Mouse (Mus musculus) forebrain, embryonic 14.5 days (tissue): Measurements from ENCODE around the gene Gaa. TPM values are rescaled to one million over a fixed set of nuclear protein-coding genes. Genes with fewer than 3 reads are reported as not detected.
"Not testable (repeated sequence)": the region's sequence is repeated elsewhere in the genome, so short reads cannot be mapped to it uniquely, and the experiment has no call there.

ENCODE experiments used
- ATAC-seq: fragments of 200-750 bp; cut with Nextera tagmentation; 2 replicates; pipeline ENCODE4 v1.8.0; 2017; ENCODE audit warnings: mild to moderate bottlenecking, moderate library complexity
- DNase-seq: peaks from one replicate; pipeline ENCODE4 v3.0.0-alpha.2; 2015; ENCODE audit warnings: low spot score
- H3K27ac ChIP-seq: fragments of 300-500 bp; sonication (generic); 2 replicates; pipeline ENCODE4 v1.5.1; 2014; ENCODE audit warnings: low read depth, mild to moderate bottlenecking, control low read depth, low read length, moderate library complexity
- H3K27me3 ChIP-seq: fragments of 300-500 bp; sonication (generic); replicated peaks from 2 replicates; pipeline ENCODE4 v1.6.1; 2014; ENCODE audit warnings: low read length, control low read depth, mixed read lengths; ENCODE audit not compliant: control insufficient read depth, insufficient read depth
- H3K36me3 ChIP-seq: fragments of 300-500 bp; sonication (generic); 2 replicates; pipeline ENCODE4 v1.6.1; 2014; ENCODE audit warnings: low read length, control low read depth; ENCODE audit not compliant: control insufficient read depth, insufficient read depth
- H3K4me1 ChIP-seq: fragments of 300-500 bp; sonication (generic); 2 replicates; pipeline ENCODE4 v1.6.1; 2014; ENCODE audit warnings: antibody characterized with exemption, low read length, control low read depth; ENCODE audit not compliant: control insufficient read depth, insufficient read depth
- H3K4me2 ChIP-seq: fragments of 300-500 bp; sonication (generic); 2 replicates; pipeline ENCODE4 v1.6.1; 2014; ENCODE audit warnings: mild to moderate bottlenecking, control low read depth, low read length
- H3K4me3 ChIP-seq: fragments of 300-500 bp; sonication (generic); 2 replicates; pipeline ENCODE4 v1.5.1; 2014; ENCODE audit warnings: low read depth, low read length, control low read depth
- H3K9ac ChIP-seq: fragments of 300-500 bp; sonication (generic); 2 replicates; pipeline ENCODE4 v1.6.1; 2014; ENCODE audit warnings: mild to moderate bottlenecking, low read length, control low read depth, moderate library complexity
- H3K9me3 ChIP-seq: fragments of 300-500 bp; sonication (generic); replicated peaks from 2 replicates; pipeline ENCODE4 v1.6.1; 2016; ENCODE audit warnings: low read length, control low read depth, mixed read lengths; ENCODE audit not compliant: control insufficient read depth
- WGBS: fragments of 180-500 bp; shearing (Covaris S2); extraction: QIAGEN DNeasy Blood & Tissue Kit; methylation state at CpG from one replicate; pipeline ENCODE4 v1.1.7; 2014; 5-methylcytosine and 5-hydroxymethylcytosine counted together
- polyA plus RNA-seq: library from polyadenylated mRNA; unstranded; fragments of >200 nt; fragmentation: Nextera tagmentation; extraction: Ambion mirVana; gene quantifications from 2 replicates; pipeline ENCODE4 v1.2.1, GENCODE M21; 2014

The Gaa gene
- polyA plus RNA-seq, 1 experiment from 2014 or later: 28.3 TPM

GRCm38 (mm10) chr11:119264413-119264812, 3.3 kb upstream of the Gaa start:
- no peak for ATAC-seq
- Histone ChIP-seq H3K27ac (no peak overlapping the region), H3K4me3 (no peak overlapping the region), H3K9ac (no peak overlapping the region), H3K27me3 (no peaks in the 10 kb centered on the region), H3K4me1 (peaks cover 10% of the 10 kb centered on the region), H3K4me2 (no peak overlapping the region), H3K36me3 (0 out of 2 replicates have a peak, but pooled peaks cover 8% of the 10 kb centered on the region), H3K9me3 (no peaks in the 10 kb centered on the region)
- no peak for DNase-seq
- WGBS: 95% methylated on average over 13 of the region's 13 CpGs

- WGBS: 72% methylated on average over 7 of the region's 7 CpGs
- ATAC-seq: no peak
- H3K27me3 ChIP-seq: no peaks in the 10 kb centered on the region
- H3K36me3 ChIP-seq: 0 out of 2 replicates have a peak, but pooled peaks cover 5% of the 10 kb centered on the region
- H3K9me3 ChIP-seq: no peaks in the 10 kb centered on the region
- H3K4me2 ChIP-seq: no peak overlapping the region
- no peak overlapping the region for H3K9ac ChIP-seq
- H3K27ac ChIP-seq: no peak overlapping the region
- H3K4me1 ChIP-seq: peaks cover 10% of the 10 kb centered on the region
- DNase-seq: no peak
- no peak overlapping the region for H3K4me3 ChIP-seq
Observed at GRCm38 (mm10) chr11:119265811-119266210, 1.9 kb upstream of the Gaa start.

GRCm38 (mm10) chr11:119267241-119267674, 429 bp upstream of the Gaa start:
- Histone ChIP-seq H3K27ac (no peak overlapping the region), H3K9ac (peak overlapping the region; percentile 78), H3K4me2 (peak overlapping the region; percentile 93), H3K27me3 (no peaks in the 10 kb centered on the region), H3K9me3 (no peaks in the 10 kb centered on the region), H3K4me3 (peak overlapping the region; percentile 61; the same call in 1 of the 2 replicates), H3K4me1 (peaks cover 10% of the 10 kb centered on the region), H3K36me3 (0 out of 2 replicates have a peak, but pooled peaks cover 5% of the 10 kb centered on the region)
- peak; percentile 46 for ATAC-seq
- WGBS: 23% methylated on average over 6 of the region's 6 CpGs
- DNase-seq: no peak

GRCm38 (mm10) chr11:119268557-119269195, 989 bp downstream of the Gaa start:
- Histone ChIP-seq H3K9me3 (no peaks in the 10 kb centered on the region), H3K27ac (no peak overlapping the region), H3K4me1 (peaks cover 10% of the 10 kb centered on the region), H3K36me3 (peaks cover 5% of the 10 kb centered on the region; the same call in 1 of the 2 replicates), H3K4me3 (peak overlapping the region; percentile 61), H3K4me2 (peak overlapping the region; percentile 93), H3K9ac (peak overlapping the region; percentile 78; the same call in 1 of the 2 replicates), H3K27me3 (no peaks in the 10 kb centered on the region)
- peak; percentile 25 for DNase-seq
- 71% methylated on average over 16 of the region's 16 CpGs for WGBS
- ATAC-seq: no peak

GRCm38 (mm10) chr11:119272492-119272891, 4.8 kb downstream of the Gaa start:
- DNase-seq, ATAC-seq: not testable (repeated sequence)
- peaks cover 18% of the 10 kb centered on the region for H3K36me3 ChIP-seq

GRCm38 (mm10) chr11:119273186-119273930, 5.7 kb downstream of the Gaa start:
- Histone ChIP-seq H3K9me3 (no peaks in the 10 kb centered on the region), H3K27me3 (no peaks in the 10 kb centered on the region), H3K27ac (no peak overlapping the region), H3K9ac (no peak overlapping the region), H3K4me1 (peaks cover 8% of the 10 kb centered on the region), H3K4me3 (no peak overlapping the region), H3K36me3 (peaks cover 18% of the 10 kb centered on the region), H3K4me2 (no peak overlapping the region)
- no peak for ATAC-seq
- DNase-seq: no peak
- WGBS: 88% methylated on average over 8 of the region's 8 CpGs

More at GRCm38 (mm10) chr11:119272492-119272891, 4.8 kb downstream of the Gaa start:
- not testable (repeated sequence) for H3K9ac ChIP-seq, H3K27me3 ChIP-seq, H3K27ac ChIP-seq, H3K4me2 ChIP-seq, H3K9me3 ChIP-seq, H3K4me3 ChIP-seq
- H3K4me1 ChIP-seq: peaks cover 10% of the 10 kb centered on the region
- 60% methylated on average over 3 of the region's 3 CpGs for WGBS

GRCm38 (mm10) chr11:119281030-119281429, 13.3 kb downstream of the Gaa start:
- H3K27ac ChIP-seq: no peak overlapping the region
- H3K4me2 ChIP-seq: no peak overlapping the region
- H3K36me3 ChIP-seq: peaks cover 43% of the 10 kb centered on the region
- no peaks in the 10 kb centered on the region for H3K4me1 ChIP-seq
- no peak overlapping the region for H3K9ac ChIP-seq
- WGBS: 87% methylated on average over 15 of the region's 15 CpGs
- ATAC-seq (no peak), DNase-seq (no peak)
- no peaks in the 10 kb centered on the region for H3K27me3 ChIP-seq
- no peaks in the 10 kb centered on the region for H3K9me3 ChIP-seq
- H3K4me3 ChIP-seq: no peak overlapping the region

GRCm38 (mm10) chr11:119285791-119286527, 18.3 kb downstream of the Gaa start:
- H3K27me3 ChIP-seq: no peaks in the 10 kb centered on the region
- no peak overlapping the region for H3K9ac ChIP-seq
- H3K36me3 ChIP-seq: peaks cover 86% of the 10 kb centered on the region
- no peaks in the 10 kb centered on the region for H3K9me3 ChIP-seq
- ATAC-seq: no peak; the same call in 1 of the 2 replicates
- WGBS: 67% methylated on average over 9 of the region's 9 CpGs
- H3K4me2 ChIP-seq: no peak overlapping the region
- DNase-seq: peak; percentile 20
- H3K27ac ChIP-seq: no peak overlapping the region
- no peak overlapping the region for H3K4me3 ChIP-seq
- no peaks in the 10 kb centered on the region for H3K4me1 ChIP-seq
